Mouse (Mus musculus) hindlimb bud, embryonic 11.5 days (tissue): ENCODE measurements around the gene Smco2.
"Not testable (repeated sequence)": the region's sequence is repeated elsewhere in the genome, so short reads cannot be mapped to it uniquely, and the experiment has no call there.

ENCODE experiments used
- DNase-seq: peaks from one replicate; pipeline ENCODE4 v3.0.0-alpha.2; 2012; ENCODE audit warnings: low read depth, low spot score; ENCODE audit errors: extremely low spot score

The Smco2 gene

DNA sequence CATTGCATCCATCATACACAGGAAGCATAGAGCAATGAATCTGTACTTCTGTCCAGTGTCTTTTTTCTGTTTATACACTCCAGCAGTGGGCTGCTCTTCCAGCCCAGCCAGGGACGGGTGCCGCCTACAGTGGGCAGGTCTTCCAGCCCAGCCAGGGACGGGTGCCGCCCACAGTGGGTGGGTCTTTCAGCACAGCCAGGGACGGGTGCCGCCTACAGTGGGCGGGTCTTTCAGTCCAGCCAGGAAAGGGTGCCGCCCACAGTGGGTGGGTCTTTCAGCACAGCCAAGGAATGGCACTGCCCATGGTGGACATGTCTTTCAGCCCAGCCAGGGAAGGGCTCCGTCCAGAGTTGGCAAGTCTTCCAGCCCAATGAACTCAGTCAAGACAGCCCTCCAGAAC is 5.3 kb downstream of the Smco2 start:
- no peak for DNase-seq

- no peak for DNase-seq
These were observed 7.5 kb downstream of the Smco2 start for GRCm38 (mm10) chr6:146857386-146857785.

DNA sequence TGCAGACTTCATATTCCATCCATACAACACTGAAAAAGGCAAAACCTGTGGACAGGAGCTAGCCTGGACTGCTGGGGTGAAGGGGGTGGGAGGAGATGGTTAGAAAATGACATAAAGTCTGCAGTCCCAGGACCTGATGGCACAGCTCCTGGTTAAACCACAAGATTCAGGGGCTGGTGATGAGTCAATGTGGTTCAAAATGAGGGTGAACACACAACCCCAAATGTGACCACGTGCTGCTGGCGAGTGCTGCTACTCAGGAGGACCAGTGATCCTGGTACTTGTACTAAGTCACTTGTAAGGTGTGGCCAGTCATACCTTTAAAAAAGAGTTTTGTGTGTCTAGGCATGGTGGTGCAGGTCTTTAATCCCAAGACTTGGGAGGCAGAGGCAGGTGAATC is 13.2 kb downstream of the Smco2 start:
- DNase-seq = no peak

- not testable (repeated sequence) for DNase-seq
These were observed 14.5 kb downstream of the Smco2 start for GRCm38 (mm10) chr6:146864370-146864769.

DNA sequence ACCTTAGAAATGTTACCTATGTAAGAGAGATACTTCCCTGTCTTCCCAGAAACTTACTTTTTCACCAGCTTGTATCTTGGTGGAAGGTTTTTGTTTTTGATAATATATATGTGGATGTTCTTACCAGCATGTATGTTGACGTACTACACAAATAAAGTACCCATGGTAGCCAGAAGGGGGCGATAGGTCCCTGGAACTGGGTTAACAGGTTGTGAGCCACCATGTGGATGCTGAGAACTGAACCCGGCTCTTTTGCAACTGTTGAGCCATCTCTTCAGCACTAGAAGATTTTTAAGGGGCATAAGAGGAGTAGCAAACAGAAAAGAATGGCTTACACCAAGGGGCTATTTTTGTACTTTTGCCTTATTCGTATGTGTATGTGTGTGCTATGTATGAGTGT is 15.8 kb downstream of the Smco2 start:
- DNase-seq = no peak

- DNase-seq = no peak
These were observed 22.1 kb downstream of the Smco2 start for GRCm38 (mm10) chr6:146871975-146872374.

GRCm38 (mm10) chr6:146874415-146874814 is 24.5 kb downstream of the Smco2 start:
- DNase-seq = no peak

DNA sequence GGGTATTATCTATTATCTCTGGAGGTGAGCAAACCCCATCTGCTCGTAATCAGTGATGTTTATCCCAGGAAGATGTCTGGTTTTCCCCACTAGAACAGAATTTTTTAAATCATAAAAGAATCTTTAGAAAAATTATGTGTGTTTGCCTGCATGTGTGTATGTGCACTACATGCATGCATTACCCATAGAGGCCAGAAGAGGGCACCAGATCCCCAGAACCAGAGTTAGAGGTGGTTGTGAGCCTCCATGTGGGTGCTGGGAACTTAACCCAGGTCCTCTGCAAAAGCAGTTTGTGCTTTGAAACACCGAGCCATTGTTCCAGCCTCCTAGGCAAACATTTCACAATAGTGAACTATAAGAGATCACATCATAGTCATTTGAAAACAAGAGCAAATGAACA is 26.9 kb downstream of the Smco2 start:
- DNase-seq = no peak

- no peak for DNase-seq
These were observed 27.6 kb downstream of the Smco2 start for GRCm38 (mm10) chr6:146877425-146878045.

DNA sequence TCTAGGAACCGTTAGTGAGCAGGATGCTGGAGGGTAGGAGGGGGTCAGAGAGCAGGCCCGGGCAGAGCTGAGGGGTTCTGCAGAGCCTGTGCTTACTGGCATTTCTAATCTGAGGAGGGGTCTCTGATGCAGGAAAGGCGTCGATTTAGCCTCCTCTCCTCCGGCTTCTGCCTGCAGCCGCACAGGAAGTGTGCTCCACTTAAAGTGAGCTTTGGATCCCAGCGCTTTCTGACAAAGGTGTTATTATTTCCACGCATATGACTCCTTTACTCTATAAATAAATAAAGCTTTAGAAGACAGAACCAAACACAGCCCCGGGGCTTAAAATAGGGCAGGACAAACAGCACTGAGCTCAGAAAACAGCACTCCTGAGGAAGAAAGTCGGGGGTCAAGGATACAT is 29.0 kb downstream of the Smco2 start:
- no peak for DNase-seq

GRCm38 (mm10) chr6:146879856-146880255 is 30.0 kb downstream of the Smco2 start:
- no peak for DNase-seq

DNA sequence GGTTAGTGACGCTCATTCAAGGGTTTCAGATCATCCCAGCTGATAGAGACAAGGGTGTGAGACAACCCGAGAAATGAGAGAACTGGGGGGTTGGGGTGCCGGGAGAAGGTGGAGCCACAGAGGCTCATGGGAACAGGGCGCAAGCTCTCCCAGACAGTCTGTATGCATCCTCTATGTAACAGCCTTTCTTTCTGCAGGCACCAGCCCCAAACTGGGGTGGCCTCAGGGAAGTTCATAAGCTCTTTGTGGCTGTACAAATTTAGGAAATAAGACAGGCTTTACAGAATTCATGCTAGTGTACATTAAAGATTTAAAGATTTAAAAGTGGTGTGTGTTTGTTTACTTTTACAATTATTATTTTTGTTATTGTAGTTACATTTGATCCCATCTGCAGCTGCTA is 30.4 kb downstream of the Smco2 start:
- no peak for DNase-seq

GRCm38 (mm10) chr6:146881896-146882770 is 32.2 kb downstream of the Smco2 start:
- no peak for DNase-seq

- DNase-seq = no peak
These were observed 33.5 kb downstream of the Smco2 start for GRCm38 (mm10) chr6:146883426-146883825.

DNA sequence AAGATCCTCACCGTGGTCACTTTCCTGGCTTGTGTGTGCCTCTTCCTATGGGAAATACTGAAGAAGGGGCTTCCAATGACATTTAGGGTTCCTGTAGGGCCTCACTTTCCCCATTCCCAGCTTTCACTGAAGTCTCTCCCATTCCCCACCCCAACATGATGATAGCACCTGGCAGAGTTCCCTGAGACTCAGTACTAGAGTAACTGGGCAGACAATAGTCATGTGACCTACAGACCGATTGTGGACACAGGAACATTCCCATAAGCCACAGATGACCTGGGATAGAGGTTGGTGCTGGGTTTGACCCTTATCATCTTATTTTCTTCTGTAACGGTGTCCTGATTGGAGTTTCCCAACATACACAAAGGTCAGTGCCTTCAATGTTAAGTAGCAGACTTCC is 34.3 kb downstream of the Smco2 start:
- DNase-seq = no peak

- DNase-seq = no peak
These were observed 34.9 kb downstream of the Smco2 start for GRCm38 (mm10) chr6:146884851-146885250.

DNA sequence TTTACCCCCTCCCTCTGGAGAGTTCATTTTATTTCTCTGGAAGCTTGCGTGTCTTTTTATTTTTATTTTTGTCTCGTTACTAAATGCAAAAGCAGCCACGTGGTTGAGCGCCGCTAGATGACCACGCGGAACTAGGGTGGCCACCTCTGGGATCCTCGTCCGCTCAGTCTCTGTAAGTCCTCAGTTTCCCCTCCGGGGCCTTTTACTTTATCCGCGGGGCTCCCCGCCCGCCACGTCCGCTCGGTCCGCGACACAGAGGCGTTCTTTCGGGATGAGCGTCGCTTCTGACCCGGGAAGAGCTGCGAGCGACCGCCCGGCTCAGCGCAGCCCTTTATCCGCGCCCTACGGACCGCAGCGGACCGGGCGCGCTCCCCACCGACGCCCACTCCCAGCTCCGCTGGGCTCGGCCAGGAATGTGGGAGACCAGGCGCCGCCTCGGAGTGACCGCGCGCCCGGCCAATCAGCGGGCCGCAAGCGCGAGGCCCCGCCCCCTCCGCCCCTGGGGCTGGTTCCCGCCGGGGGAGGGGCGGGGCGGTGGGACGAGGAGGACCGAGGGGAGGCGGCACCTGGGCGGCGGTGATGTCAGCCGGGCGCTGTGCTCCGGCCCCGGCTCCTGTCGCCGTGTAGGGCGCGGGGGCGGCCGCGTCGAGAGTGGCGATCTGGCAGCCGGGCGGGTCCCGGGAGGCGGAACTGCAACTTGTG is 38.2 kb downstream of the Smco2 start, which contains the start of gene Ppfibp1:
Gene Ppfibp1, plus strand, starts transcription at position 530 of the 702 bp plus-strand sequence.
- DNase-seq = no peak

DNA sequence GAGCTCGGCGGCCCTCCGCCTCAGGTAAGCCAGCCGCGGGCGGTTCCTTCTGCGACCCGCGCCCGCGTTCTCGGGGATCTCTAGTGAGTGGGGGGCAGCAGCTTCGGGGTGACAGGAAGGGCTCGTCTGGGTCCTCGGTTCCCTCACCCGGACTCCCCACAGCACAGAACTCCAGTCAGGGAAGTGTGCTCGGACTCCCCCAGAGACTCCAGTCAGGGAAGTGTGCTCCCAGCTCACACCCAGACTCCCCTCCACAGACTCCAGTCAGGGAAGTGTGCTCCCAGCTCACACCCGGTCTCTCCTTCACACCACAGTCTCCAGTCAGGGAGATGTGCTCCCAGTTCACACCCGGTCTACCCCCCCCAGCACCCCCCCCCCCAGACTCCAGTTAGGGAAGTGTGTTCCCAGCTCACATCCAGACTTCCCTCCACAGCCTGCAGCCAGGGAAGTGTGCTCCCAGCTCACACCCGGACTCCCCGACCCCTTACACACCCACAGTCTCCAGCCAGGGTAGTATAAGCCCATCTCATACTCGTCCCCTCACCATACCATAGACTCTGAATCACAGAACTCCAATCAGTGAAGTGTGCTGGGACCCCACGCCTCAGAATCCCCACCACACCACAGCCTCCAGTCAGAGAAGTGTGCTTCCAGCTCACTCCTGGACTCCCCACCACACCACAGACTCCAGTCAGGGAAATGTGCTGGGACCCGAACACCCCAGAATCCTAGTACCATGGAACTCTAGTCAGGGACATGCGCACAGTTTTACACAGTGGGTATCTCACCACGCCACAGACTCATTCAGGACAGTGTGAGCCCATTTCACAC is 39.0 kb downstream of the Smco2 start:
- no peak for DNase-seq

GRCm38 (mm10) chr6:146890215-146890614 is 40.3 kb downstream of the Smco2 start:
- no peak for DNase-seq

DNA sequence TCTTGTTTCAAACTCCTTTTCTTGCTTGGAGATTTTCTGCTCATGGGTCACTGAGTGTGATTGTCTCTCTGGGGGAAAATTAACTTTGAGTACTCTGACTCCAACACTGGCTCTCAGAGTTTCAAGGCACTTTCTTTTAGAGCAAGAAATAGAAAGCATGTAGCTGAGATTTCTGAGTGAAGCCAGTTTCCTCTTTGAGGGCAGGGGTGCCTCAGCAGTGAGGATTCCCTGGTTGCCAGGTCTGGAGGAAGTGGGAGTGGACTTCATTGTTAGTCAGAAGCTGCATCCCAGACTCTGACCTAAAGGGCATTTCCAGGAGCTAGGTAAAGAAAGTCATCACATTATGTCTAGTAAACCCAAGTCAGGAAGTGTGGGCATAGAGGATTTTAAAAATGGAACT is 40.7 kb downstream of the Smco2 start:
- no peak for DNase-seq

- DNase-seq = no peak
These were observed 44.0 kb downstream of the Smco2 start for GRCm38 (mm10) chr6:146893890-146894289.
